Mouse (Mus musculus) C2C12 (cell line): ENCODE measurements at regions not wholly inside any gene's neighbourhood (a gene's known extent, or its start where the extent isn't known, plus 50 kb on each side); places are given as distances from the start of the nearest gene placed in this dataset.

Source experiments
- CTCF ChIP-seq: IDR thresholded peaks from one replicate; pipeline ENCODE4 v1.5.1; 2011; ENCODE audit not compliant: control insufficient read depth, insufficient read depth, insufficient read length
- MAX ChIP-seq: IDR thresholded peaks from one replicate; pipeline ENCODE4 v1.6.1; 2011; ENCODE audit warnings: mild to moderate bottlenecking, control low read depth
- MYOD1 ChIP-seq: IDR thresholded peaks from one replicate; pipeline ENCODE4 v1.6.1; 2011; ENCODE audit warnings: low read depth; ENCODE audit not compliant: control insufficient read depth, insufficient read length
- MYOG ChIP-seq: IDR thresholded peaks from one replicate; pipeline ENCODE4 v1.6.1; 2011; ENCODE audit not compliant: control insufficient read depth, insufficient read length; ENCODE audit errors: extremely low read depth

DNA sequence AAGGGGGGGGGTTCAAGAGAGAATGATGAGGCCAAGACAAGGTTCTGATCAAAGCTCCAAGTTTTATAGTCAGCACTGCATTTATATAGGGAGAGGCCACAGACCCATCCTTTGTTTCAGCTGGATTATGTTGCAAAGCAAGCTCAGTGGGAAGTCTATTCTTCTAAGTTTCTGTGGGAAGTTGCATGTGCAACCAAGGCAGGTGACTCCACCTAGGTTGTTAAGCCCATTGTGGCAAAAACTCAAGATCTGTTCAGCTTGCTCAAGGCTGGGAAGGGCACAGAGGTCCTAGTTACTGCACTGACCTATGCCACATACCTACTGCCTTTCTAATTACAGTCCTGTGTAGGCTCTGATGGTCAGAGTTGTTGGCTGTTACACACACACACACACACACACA is 477.0 kb upstream of the Ercc4 start:
- no peak for TF ChIP-seq CTCF
- no peak for TF ChIP-seq MAX
- TF ChIP-seq MYOD1, result no peak
- TF ChIP-seq MYOG, result no peak
